In genomic region chrX:13240646-13241425, GRCm38 (mm10) we compare ENCODE assay signal across 8 mouse cellular contexts. TPM values are rescaled to one million over a fixed set of nuclear protein-coding genes. Genes with fewer than 3 reads are reported as not detected.
DNase-seq lines count a peak whose midpoint lies in the region; ATAC-seq and TF ChIP-seq lines count a peak whose summit lies in the region.

No protein-coding gene starts in this region.

- ATAC-seq in lung, embryonic 14.5 days (ENCODE audit: insufficient read depth), result no peak
- no peak for ATAC-seq in limb, embryonic 15.5 days (ENCODE audit: insufficient number of reproducible peaks, low FRiP score, low TSS enrichment, low read depth)
- ATAC-seq in stomach, embryonic 15.5 days (ENCODE audit: insufficient read depth, low FRiP score, low read depth), result no peak

- peak overlapping the region; percentile 65 for H3K4me2 ChIP-seq in lung, embryonic 14.5 days
- peak overlapping the region; percentile 49 for H3K4me2 ChIP-seq in limb, embryonic 15.5 days
- H3K4me2 ChIP-seq in stomach, embryonic 15.5 days, result peak overlapping the region; percentile 53

- H3K4me1 ChIP-seq in lung, embryonic 14.5 days (ENCODE audit: insufficient read depth), result no peaks in the 10 kb centered on the region; the same call in 1 of the 2 replicates
- peaks cover 38% of the 10 kb centered on the region for H3K4me1 ChIP-seq in forebrain, embryonic 10.5 days
- H3K4me1 ChIP-seq in limb, embryonic 15.5 days, result peaks cover 7% of the 10 kb centered on the region; the same call in 1 of the 2 replicates
- no peaks in the 10 kb centered on the region for H3K4me1 ChIP-seq in stomach, embryonic 15.5 days

- no peak overlapping the region for H3K4me3 ChIP-seq in lung, embryonic 14.5 days (ENCODE audit: low read depth, low read length)
- H3K4me3 ChIP-seq in forebrain, embryonic 10.5 days, result peak overlapping the region; percentile 49
- H3K4me3 ChIP-seq in limb, embryonic 15.5 days, result no peak overlapping the region
- H3K4me3 ChIP-seq in stomach, embryonic 15.5 days (replicated peaks), result no peak overlapping the region

- peak; percentile 16 for DNase-seq in lung, embryonic 14.5 days
- DNase-seq in lung, postnatal 14 days, result no peak
- peak; percentile 15 for DNase-seq in forebrain, embryonic 10.5 days (ENCODE audit: extremely low spot score, low spot score)
- no peak for DNase-seq in gastrocnemius, postnatal 14 days
- no peak for DNase-seq in MN1 (ENCODE audit: low spot score)
- DNase-seq in layer of hippocampus, postnatal 25 days (ENCODE audit: extremely low spot score in 1 of 2, low spot score in 1 of 2), result no peak

- H3K9ac ChIP-seq in lung, embryonic 14.5 days, result no peak overlapping the region
- H3K9ac ChIP-seq in limb, embryonic 15.5 days, result no peak overlapping the region
- H3K9ac ChIP-seq in stomach, embryonic 15.5 days, result no peak overlapping the region

- H3K27ac ChIP-seq in lung, embryonic 14.5 days (ENCODE audit: low read depth), result peak overlapping the region; percentile 96; the same call in 1 of the 2 replicates
- H3K27ac ChIP-seq in forebrain, embryonic 10.5 days, result peak overlapping the region; percentile 95
- peak overlapping the region; percentile 96 for H3K27ac ChIP-seq in limb, embryonic 15.5 days
- peak overlapping the region; percentile 96 for H3K27ac ChIP-seq in stomach, embryonic 15.5 days

- 26% methylated on average over 11 of the region's 11 CpGs for WGBS in lung, embryonic 14.5 days
- 18% methylated on average over 11 of the region's 11 CpGs for WGBS in forebrain, embryonic 10.5 days
- WGBS in limb, embryonic 15.5 days, result 32% methylated on average over 11 of the region's 11 CpGs
- 36% methylated on average over 11 of the region's 11 CpGs for WGBS in stomach, embryonic 15.5 days

- no peak for TF ChIP-seq CTCF in lung, embryonic 14.5 days (IDR thresholded peaks at IDR 0.05; ENCODE audit: low read depth)

- intact Hi-C loops in gastrocnemius, postnatal 14 days (cut with DNase I; ENCODE audit: low total_unique reads), result no loop called here

- no peaks in the 10 kb centered on the region for H3K36me3 ChIP-seq in lung, embryonic 14.5 days (ENCODE audit: insufficient read depth)
- no peaks in the 10 kb centered on the region for H3K36me3 ChIP-seq in forebrain, embryonic 10.5 days (replicated peaks)
- no peaks in the 10 kb centered on the region for H3K36me3 ChIP-seq in limb, embryonic 15.5 days
- H3K36me3 ChIP-seq in stomach, embryonic 15.5 days, result no peaks in the 10 kb centered on the region

- no peaks in the 10 kb centered on the region for H3K27me3 ChIP-seq in lung, embryonic 14.5 days (ENCODE audit: insufficient read depth, low read length)
- H3K27me3 ChIP-seq in forebrain, embryonic 10.5 days (ENCODE audit: poor library complexity, severe bottlenecking), result peaks cover 97% of the 10 kb centered on the region
- H3K27me3 ChIP-seq in limb, embryonic 15.5 days, result 0 out of 2 replicates have a peak, but pooled peaks cover 9% of the 10 kb centered on the region
- 0 out of 2 replicates have a peak, but pooled peaks cover 5% of the 10 kb centered on the region for H3K27me3 ChIP-seq in stomach, embryonic 15.5 days (replicated peaks)

- H3K9me3 ChIP-seq in lung, embryonic 14.5 days (ENCODE audit: low read depth, low read length), result no peaks in the 10 kb centered on the region
- no peaks in the 10 kb centered on the region for H3K9me3 ChIP-seq in forebrain, embryonic 10.5 days
- H3K9me3 ChIP-seq in limb, embryonic 15.5 days, result no peaks in the 10 kb centered on the region
- no peaks in the 10 kb centered on the region for H3K9me3 ChIP-seq in stomach, embryonic 15.5 days

RNA-seq across cellular contexts. Expression of gene Ddx3x, which starts 39.9 kb away (rescaled TPM):
- 145 and 164 TPM in 2 replicates for polyA plus RNA-seq in lung, embryonic 14.5 days (2014; fragmentation: Nextera tagmentation; extraction: Ambion mirVana)
- 167 and 183 TPM in 2 replicates for polyA plus RNA-seq in forebrain, embryonic 10.5 days (2016; fragmentation: Nextera tagmentation; extraction: Ambion mirVana)
- polyA plus RNA-seq in limb, embryonic 15.5 days (2015; fragmentation: Nextera tagmentation; extraction: Ambion mirVana), result 107 and 121 TPM in 2 replicates
- 112 and 125 TPM in 2 replicates for polyA plus RNA-seq in stomach, embryonic 15.5 days (2015; fragmentation: Nextera tagmentation; extraction: Ambion mirVana)
- total RNA-seq in gastrocnemius, postnatal 14 days (2021), result 100 to 1,000 TPM in 1 of 2 experiments, 10 to 100 TPM in 1; 84.9 to 119 TPM
- 100 to 1,000 TPM; 163 to 190 TPM for total RNA-seq in layer of hippocampus, postnatal 25 days (2021)

Comparison
In these comparisons a context has a peak if more than half of its experiments do, and no peak if none do; other contexts are left out.
1. DNase-seq: peak in lung, embryonic 14.5 days (single experiment) and forebrain, embryonic 10.5 days (single experiment); none in lung, postnatal 14 days (single experiment), gastrocnemius, postnatal 14 days (single experiment), MN1 (single experiment) and layer of hippocampus, postnatal 25 days (0 of 2).
2. Peak in every context shown above with its lines, with median percentiles within 50 percentile points of each other: H3K27ac ChIP-seq and H3K4me2 ChIP-seq.